Mouse (Mus musculus) CD4-positive, CD25-positive, alpha-beta regulatory T cell, adult 4 months (primary cell): Measurements from ENCODE around the gene Crb1. TPM values are rescaled to one million over a fixed set of nuclear protein-coding genes. Genes with fewer than 3 reads are reported as not detected.
A peak's percentile ranks its signal among the peaks of the same experiment; 100 is the strongest.

Experiments
- ATAC-seq: one replicate; pipeline ENCODE4 v1.8.0; 2017
- polyA plus RNA-seq, 2 experiments: library from polyadenylated mRNA; unstranded; fragments of 100-300 nt; shearing (Covaris generic); gene quantifications; one replicate each; pipeline ENCODE4 v1.2.1; 2017

Gene Crb1
- polyA plus RNA-seq, 2 experiments from 2014 or later, result not detected

DNA sequence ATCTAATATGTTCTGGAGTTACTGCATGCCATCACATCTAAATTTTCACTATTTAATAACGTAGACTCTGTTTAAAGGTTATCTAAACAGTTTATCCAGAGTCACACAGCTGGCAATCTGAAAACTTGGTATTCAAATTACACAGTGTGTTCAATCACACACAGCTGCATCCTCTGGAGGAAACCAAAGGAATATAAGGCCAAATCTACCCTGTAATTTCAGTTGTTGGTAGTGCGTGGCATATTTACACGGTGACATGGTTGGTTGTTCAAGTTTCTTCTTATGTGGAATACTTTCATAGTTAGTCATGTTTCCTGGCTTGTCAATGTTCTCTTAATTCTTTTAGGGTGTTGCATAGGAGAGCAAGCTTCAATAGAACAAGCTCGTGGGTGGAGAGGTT is 166.4 kb downstream of the Crb1 start:
- no peak for ATAC-seq

DNA sequence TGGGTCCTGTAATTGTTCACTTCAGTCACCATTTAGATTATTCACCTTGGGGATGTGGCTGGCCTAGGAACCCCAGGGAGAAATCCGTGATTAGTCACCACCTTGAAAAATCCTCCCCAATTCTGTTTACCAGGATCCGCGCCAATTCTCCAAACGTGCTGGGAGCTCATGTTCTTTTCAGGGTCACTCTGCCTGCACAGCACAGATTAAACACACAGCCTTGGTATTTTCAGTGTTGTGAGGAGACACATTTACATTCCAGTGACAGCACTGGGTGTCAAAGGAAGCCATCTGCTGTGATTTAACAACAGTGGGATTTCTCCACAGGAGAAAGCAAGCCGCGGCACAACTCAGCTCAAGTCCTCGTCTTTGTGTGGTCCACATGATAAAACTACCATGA is 167.1 kb downstream of the Crb1 start:
- no peak for ATAC-seq

DNA sequence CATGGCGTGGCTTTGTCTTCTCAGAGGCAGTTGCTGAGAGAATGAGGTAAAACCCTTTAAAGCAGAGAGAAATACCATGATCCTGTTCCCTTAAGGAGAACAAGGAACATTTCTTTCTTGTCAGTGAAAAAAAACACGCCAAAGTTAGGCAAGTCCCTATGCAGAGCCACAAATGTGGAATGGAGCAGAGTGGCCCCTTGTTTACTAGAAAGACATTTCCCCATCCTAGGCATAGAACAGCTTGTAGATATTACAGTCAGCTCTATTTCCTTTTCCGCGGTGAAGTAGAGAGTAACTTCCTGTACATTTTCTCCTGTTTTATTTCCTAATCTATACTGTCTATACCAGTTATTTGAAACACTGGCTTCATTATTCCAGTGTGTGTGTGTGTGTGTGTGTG is 170.6 kb downstream of the Crb1 start:
- no peak for ATAC-seq

DNA sequence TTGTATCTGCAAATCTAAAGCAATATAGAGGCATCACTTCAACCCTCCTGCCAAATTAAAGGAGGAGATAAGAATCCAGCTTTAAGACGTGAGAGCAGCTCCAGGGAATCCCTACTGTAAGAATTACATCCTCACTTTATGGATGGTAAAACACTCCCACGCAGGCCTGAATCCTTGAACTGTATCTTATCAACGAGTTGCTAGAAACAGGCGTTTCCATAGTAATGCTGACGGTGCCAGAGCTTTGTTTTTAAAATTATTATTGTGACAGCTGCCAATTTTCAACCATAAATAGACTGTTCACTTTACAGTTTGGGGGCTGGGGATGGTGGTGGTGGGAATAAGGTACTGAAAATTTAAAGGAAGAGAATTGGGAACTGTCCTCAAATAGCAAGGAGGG is 173.9 kb downstream of the Crb1 start:
- ATAC-seq, result no peak

DNA sequence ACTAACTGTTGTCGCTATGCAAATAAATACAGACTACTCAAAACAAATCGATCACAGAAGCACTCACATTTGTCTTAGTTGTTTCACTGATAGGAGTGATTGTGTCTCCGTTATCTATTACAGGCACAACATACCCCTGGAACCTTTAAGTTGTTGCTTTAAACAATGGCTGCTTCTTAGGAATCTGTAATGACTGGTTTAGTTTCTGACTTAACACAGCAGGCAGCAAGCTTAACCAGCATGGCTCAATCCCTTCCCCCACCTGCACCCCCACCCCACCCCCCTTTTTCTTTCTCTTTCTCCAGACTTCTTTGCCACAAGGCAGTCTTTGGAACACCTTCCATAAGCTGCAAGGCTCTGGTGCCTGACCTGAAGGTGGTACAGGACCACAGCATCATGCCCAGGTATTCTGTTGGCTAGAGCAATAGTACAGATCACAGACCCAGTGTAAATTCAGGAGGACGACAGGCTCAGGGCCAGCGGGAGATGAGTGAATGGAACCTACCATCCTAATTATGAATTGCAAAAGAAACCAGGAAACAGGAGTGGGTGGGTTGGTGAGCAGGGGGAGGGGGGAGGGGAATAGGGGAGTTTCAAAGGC is 182.4 kb downstream of the Crb1 start:
- no peak for ATAC-seq

DNA sequence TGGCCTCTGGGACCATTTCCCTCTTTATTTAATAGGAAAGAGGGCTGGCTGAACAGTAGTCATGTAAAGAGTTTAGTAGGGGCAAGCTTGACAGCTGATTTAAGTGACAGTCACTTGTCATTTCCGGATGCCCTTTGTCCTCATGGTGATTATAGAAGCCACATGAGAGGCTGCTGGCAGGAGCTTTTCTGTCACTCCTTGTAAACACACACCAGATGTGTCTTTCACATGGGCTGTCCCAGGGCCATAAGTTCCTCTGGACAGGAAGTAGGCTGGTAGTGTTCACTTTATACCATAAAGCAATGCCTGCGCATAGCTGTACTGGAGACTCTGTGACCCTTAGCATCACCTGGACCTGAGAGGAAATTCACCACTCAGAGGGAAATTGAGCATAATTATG is 182.9 kb downstream of the Crb1 start:
- ATAC-seq, result no peak

DNA sequence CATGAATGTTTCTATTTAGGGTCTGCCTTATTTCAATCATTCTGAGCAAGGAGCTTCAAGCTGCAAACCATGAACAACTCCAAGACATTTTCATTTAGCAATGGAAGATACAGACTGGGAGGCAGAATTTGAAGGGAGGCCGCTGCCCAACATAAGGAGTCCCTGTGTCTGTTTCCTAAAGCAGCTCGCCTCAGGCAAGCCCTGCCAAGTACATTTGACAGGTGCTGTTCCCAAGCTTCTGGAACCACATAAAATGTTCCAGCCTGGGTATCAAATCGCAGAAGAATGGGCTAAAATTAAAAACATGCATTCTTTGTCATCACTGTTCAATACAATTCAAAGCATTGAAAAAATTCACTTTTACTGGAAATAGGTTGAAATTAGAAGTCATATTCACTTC is 184.3 kb downstream of the Crb1 start:
- no peak for ATAC-seq

DNA sequence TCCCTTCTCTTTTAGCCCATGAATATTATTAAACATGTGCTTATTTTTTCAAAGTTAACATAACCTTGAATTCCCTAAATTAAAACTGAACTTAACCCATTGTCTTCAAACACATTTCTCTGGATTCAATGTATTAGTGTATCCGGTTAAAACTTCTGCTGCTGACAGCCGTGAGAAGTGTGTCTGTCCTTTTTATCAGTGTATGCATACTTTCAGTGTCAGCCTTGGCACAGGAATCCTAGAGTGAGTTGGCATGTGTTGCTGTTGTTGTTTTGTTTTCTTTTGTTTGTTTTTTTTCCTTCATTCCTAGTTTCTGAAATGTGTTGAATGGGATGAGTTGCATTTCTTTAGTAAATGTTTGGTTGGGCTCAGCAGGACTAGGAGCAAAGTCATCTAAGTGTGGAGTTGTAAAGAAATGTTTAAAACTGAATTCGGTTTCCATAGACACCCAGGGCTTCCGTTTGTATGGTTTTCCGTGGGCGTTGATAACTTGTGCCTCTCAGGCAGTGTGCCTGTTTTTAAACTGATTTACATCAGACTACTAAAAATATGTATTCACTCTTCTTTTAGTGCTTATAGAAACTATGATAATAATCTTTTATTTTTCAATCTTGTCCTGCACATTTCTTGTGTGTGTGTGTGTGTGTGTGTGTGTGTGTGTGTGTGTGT is 196.3 kb downstream of the Crb1 start:
- peak; percentile 58 for ATAC-seq

DNA sequence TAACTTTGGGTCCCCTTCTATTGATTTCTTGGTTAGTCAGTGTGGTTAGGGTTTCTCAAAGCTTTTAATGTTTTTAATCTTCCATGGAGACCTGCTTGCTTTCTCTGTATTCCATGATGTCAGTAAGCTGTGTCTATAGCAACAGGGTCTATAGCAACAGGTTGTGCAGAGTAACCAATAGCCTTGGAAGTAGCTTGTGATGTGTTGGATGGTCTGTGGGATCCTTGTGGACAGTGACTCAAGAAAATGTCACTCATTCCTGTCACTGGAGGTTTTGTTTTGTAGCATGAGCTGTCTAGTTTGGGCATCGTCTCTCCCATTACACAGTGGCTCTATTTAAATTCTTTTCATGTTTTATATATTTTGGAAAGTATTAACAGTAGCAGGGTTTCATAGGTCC is 197.2 kb downstream of the Crb1 start:
- peak; percentile 65 for ATAC-seq

DNA sequence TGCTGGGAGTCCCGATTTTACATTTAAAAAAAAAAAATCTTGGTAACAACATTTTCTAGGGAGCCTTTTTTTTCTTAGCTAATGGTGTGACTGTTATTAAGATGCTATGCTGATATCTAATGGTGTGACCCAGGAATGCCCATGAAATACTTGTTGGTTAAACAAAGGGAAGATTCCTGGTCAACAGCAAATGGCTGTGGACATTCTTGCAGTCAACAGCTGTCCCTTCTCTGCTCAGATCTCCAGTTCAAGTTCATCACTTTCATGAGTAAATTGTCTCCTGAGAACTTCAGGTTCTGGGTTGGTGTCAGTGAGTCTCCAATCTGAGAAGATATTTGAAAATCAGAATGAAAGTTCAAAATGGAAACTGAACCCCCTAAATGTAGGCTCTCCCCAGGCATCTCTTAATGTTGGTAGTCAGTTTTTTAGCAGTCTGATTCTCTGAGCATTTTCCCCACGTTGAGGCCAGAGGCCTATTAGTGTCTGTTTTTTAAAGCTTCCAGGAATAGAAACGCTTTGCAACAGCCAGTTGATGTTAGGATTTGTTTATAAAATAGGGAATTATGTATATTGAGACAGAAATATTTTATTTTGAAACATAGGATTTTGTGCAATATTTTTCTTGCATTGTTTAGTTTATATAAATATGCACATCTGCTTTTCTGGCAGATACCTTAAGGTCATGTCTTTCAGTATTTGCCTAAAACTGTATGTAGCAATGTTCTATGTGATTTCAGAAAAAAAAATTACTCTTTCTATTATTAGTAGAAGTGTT is 202.7 kb downstream of the Crb1 start:
- ATAC-seq, result no peak

DNA sequence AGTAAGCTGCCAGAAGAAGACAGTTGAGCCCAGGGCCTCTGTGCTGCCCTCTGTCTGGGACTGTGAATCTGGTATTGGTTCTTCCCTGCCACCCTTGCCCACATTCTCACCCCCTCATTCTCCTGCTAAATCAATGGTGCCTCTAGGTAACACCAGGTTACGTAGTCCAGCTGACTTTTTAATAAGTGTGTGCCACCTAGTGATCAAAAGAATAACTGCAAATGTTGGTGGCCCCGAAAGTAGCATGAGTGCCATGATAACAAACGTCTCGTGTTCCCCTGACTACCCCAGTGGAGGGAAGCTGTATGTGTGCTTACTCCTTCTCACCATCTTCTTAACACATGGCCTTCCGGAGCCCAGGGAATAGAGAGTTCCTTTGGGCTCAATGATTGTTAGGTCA is 214.1 kb downstream of the Crb1 start:
- ATAC-seq, result no peak

DNA sequence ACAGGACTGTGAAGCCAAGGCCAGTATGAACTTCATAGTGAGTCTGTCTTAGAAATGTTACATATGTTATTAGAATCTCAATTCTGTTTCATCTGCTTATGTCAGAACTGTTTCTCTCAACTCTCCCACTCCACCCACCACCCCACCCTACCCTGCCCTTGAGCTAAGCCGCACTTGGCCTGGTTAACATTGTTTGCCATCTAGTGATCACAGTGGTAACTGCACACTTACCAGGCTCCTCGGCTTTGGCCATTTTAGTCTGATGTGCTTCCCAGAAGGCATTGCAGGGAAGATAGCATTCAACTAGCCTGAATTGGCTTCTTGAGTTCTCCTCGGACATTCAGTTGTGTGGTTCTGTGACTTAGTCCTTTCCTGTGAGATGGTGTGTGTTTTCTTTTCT is 215.3 kb downstream of the Crb1 start:
- no peak for ATAC-seq

DNA sequence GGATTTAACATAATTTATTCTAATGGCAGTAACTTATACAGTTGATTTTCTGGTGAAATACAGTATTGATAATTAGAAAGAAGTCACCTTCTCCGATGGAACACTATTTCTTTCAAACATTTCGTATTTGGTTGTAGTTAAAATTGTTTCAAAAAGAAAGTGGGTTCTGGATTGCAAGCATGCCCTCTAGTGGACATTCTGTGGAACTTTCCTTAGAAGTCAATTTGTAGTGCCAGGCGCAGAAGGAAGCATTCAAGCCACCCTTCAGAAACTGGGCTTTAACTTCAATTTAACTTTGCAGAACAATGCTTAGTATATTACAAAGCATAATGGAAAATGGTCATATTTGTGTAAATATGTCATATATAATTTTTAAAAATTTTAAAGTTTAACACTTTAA is 220.5 kb downstream of the Crb1 start:
- peak; percentile 51 for ATAC-seq

DNA sequence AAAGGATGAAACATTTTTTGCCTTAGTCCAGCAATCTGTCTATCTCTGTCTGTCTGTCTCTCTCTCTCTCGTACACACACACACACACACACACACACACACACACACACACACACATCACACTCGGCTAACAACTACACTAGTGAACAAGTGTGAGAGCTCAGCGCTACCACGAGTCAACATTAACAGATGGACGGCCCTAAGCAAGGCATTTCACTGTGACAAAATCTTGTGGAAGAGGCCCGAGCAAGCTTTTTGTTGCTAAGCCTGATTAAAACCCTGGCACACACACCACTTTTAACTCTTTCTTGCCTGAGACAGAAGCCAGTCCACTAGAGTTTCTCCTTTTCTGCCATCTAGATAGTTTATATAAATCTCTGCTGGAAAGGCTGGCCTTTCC is 223.4 kb downstream of the Crb1 start:
- no peak for ATAC-seq

DNA sequence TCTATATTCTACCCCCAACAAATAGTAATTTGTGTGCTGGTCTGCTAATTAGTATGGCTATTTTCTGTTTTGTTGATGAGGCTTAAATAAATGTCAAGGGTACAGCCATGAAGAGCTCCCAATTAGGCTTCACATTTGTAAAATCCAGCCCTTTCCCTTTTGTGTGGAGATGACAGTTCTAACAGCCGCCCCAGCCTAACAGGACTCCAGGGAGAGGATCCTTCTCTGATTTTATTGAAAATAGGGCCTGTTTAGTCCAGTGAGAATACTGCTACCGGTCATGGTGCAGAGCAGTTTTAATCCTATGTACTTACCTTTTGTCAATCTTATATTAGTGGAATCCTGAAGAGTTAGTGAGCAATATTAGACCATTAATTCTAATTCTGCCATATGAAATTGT is 223.9 kb downstream of the Crb1 start:
- ATAC-seq, result no peak

Other genes starting within 250 kb of the Crb1 start
- gene Zbtb41, start 45.2 kb upstream of the Crb1 start, polyA plus RNA-seq, result 1 to 10 TPM; 3.4 to 3.7 TPM
- 1 to 10 TPM in 1 of 2 experiments, under 1 TPM in 1; 0.56 to 2.0 TPM for gene Aspm, start 77.7 kb upstream of the Crb1 start, polyA plus RNA-seq
- gene F13b, start 124.6 kb upstream of the Crb1 start, polyA plus RNA-seq, result not detected
- not detected for gene Cfhr1, start 183.2 kb upstream of the Crb1 start, polyA plus RNA-seq